Mouse (Mus musculus) ES-E14 (cell line): ENCODE data around the gene Slit3. TPM values are rescaled to one million over a fixed set of nuclear protein-coding genes. Genes with fewer than 3 reads are reported as not detected.

Experiments
- DNase-seq: peaks from one replicate; pipeline ENCODE4 v3.0.0-alpha.2; 2013; ENCODE audit warnings: low read depth, low spot score
- H3K27ac ChIP-seq: 2 replicates; pipeline ENCODE4 v1.5.1; 2012; ENCODE audit warnings: low read depth, mild to moderate bottlenecking, low read length, moderate library complexity, mixed read lengths; ENCODE audit not compliant: poor library complexity, insufficient read depth, severe bottlenecking
- H3K36me3 ChIP-seq: 2 replicates; pipeline ENCODE4 v1.6.1; 2012; ENCODE audit warnings: mild to moderate bottlenecking, low read length, moderate library complexity, mixed read lengths; ENCODE audit not compliant: control insufficient read depth, poor library complexity, insufficient read depth, severe bottlenecking
- H3K4me1 ChIP-seq, 2 experiments: fragments of 150-350 bp in 1 of 2; sonication (generic) in 1 of 2; 2 replicates each; pipeline ENCODE4 v1.6.1; 2012; ENCODE audit warnings: low read length in 2 of 2, mild to moderate bottlenecking in 1 of 2, mixed read lengths in 1 of 2; ENCODE audit not compliant: control insufficient read depth in 2 of 2, insufficient read depth in 2 of 2, poor library complexity in 1 of 2
- H3K4me3 ChIP-seq, 2 experiments: fragments of 150-350 bp in 1 of 2; sonication (generic) in 1 of 2; 2 replicates each; pipeline ENCODE4 v1.5.1; 2012; ENCODE audit warnings: low read length in 2 of 2, low read depth in 1 of 2, mild to moderate bottlenecking in 1 of 2, mixed read lengths in 1 of 2; ENCODE audit not compliant: insufficient read depth in 1 of 2, poor library complexity in 1 of 2, severe bottlenecking in 1 of 2
- H3K9ac ChIP-seq: 2 replicates; pipeline ENCODE4 v1.6.1; 2012; ENCODE audit warnings: low read depth, mild to moderate bottlenecking, low read length, mixed read lengths; ENCODE audit not compliant: poor library complexity, insufficient read depth, severe bottlenecking
- H3K9me3 ChIP-seq: fragments of 150-350 bp; sonication (generic); 2 replicates; pipeline ENCODE4 v1.6.1; 2012; ENCODE audit warnings: low read depth, mild to moderate bottlenecking, low read length; ENCODE audit not compliant: control insufficient read depth, insufficient read depth
- CHD2 ChIP-seq: IDR thresholded peaks from 2 replicates; pipeline ENCODE4 v1.6.1; 2014; ENCODE audit warnings: mild to moderate bottlenecking, low read depth, low read length, inconsistent platforms
- HCFC1 ChIP-seq: IDR thresholded peaks from 2 replicates; pipeline ENCODE4 v1.6.1; 2012; ENCODE audit warnings: low read length, inconsistent platforms, borderline replicate concordance; ENCODE audit not compliant: insufficient read depth
- MAFK ChIP-seq: IDR thresholded peaks from 2 replicates; pipeline ENCODE4 v1.6.1; 2014; ENCODE audit warnings: mild to moderate bottlenecking, low read depth, low read length, inconsistent platforms; ENCODE audit not compliant: insufficient read depth
- ZC3H11A ChIP-seq: IDR thresholded peaks from 2 replicates; pipeline ENCODE4 v1.6.1; 2012; ENCODE audit warnings: low read depth, mild to moderate bottlenecking, inconsistent platforms, low read length, borderline replicate concordance
- ZNF384 ChIP-seq: IDR thresholded peaks from 2 replicates; pipeline ENCODE4 v1.6.1; 2012; ENCODE audit warnings: low read depth, low read length, inconsistent platforms
- in situ Hi-C, 2 experiments: fragments of 600-800 bp; cut with MboI; formaldehyde crosslinking; loops; one replicate each; pipeline ENCODE4 v1.15.1; 2025; ENCODE audit warnings: low sequenced_read_pairs in 2 of 2, inconsistent platforms in 1 of 2; ENCODE audit not compliant: unreplicated experiment in 2 of 2
- total RNA-seq: library from RNA; depleted of rRNA; stranded (reverse); fragments of 300-350 nt; gene quantifications from 2 replicates; pipeline ENCODE4 v1.2.3, GENCODE M21; 2012

Slit3 gene
- total RNA-seq, 1 experiment = 3.7 TPM

- in situ Hi-C loops = no loop called here
- no peak overlapping the region for H3K27ac ChIP-seq
- no peaks in the 10 kb centered on the region for H3K36me3 ChIP-seq
- H3K4me1 ChIP-seq = no peaks in the 10 kb centered on the region
- H3K9ac ChIP-seq = no peak overlapping the region
- H3K4me3 ChIP-seq = no peak overlapping the region
- no peaks in the 10 kb centered on the region for H3K9me3 ChIP-seq
- DNase-seq = no peak
- TF ChIP-seq HCFC1 (no peak), ZC3H11A (no peak), MAFK (no peak), CHD2 (no peak), ZNF384 (no peak)
Measured at GRCm38 (mm10) chr11:35437510-35437909, 316.5 kb downstream of the Slit3 start.

GRCm38 (mm10) chr11:35440186-35440585, 319.2 kb downstream of the Slit3 start:
- in situ Hi-C loops = no loop called here
- TF ChIP-seq HCFC1 = no peak
- no peak for TF ChIP-seq CHD2
- TF ChIP-seq MAFK = no peak
- TF ChIP-seq ZNF384 = no peak
- no peak for TF ChIP-seq ZC3H11A
- no peak for DNase-seq

GRCm38 (mm10) chr11:35444489-35445100, 323.6 kb downstream of the Slit3 start:
- Histone ChIP-seq H3K4me3 (no peak overlapping the region), H3K4me1 (peaks cover 1 to 12% of the 10 kb centered on the region in 2 experiments; a peak in 2 of 4 replicates), H3K9me3 (no peaks in the 10 kb centered on the region), H3K36me3 (no peaks in the 10 kb centered on the region), H3K9ac (no peak overlapping the region), H3K27ac (no peak overlapping the region)
- no peak for DNase-seq
- in situ Hi-C loops = loop anchor here in 1 of 2 experiments (5.0 kb wide), 1 partner anchor 77 kb away; no protein-coding TSS in a partner anchor
- TF ChIP-seq CHD2 (no peak), ZNF384 (no peak), ZC3H11A (no peak), HCFC1 (no peak), MAFK (no peak)

More at GRCm38 (mm10) chr11:35440186-35440585, 319.2 kb downstream of the Slit3 start:
- Histone ChIP-seq H3K36me3 (no peaks in the 10 kb centered on the region), H3K4me1 (peaks cover 0 to 9% of the 10 kb centered on the region in 2 experiments; a peak in 2 of 4 replicates), H3K27ac (no peak overlapping the region), H3K4me3 (peak overlapping the region in 1 of 2 experiments; percentile 18; a peak in 1 of 4 replicates), H3K9ac (no peak overlapping the region), H3K9me3 (no peaks in the 10 kb centered on the region)

GRCm38 (mm10) chr11:35447951-35448350, 326.9 kb downstream of the Slit3 start:
- Histone ChIP-seq H3K4me3 (no peak overlapping the region), H3K9me3 (no peaks in the 10 kb centered on the region), H3K9ac (no peak overlapping the region), H3K4me1 (peaks cover 1 to 12% of the 10 kb centered on the region in 2 experiments; a peak in 2 of 4 replicates), H3K27ac (no peak overlapping the region), H3K36me3 (no peaks in the 10 kb centered on the region)
- no peak for DNase-seq
- no peak for TF ChIP-seq ZC3H11A
- no peak for TF ChIP-seq ZNF384
- TF ChIP-seq CHD2 = no peak
- TF ChIP-seq HCFC1 = no peak
- no peak for TF ChIP-seq MAFK
- in situ Hi-C loops = loop anchor here in 1 of 2 experiments (5.0 kb wide), 1 partner anchor 81 kb away; no protein-coding TSS in a partner anchor

- TF ChIP-seq CHD2 (no peak), ZNF384 (no peak), ZC3H11A (no peak), HCFC1 (no peak), MAFK (no peak)
- no peak for DNase-seq
- Histone ChIP-seq H3K9me3 (no peaks in the 10 kb centered on the region), H3K36me3 (no peaks in the 10 kb centered on the region), H3K4me3 (no peak overlapping the region), H3K27ac (no peak overlapping the region), H3K9ac (no peak overlapping the region), H3K4me1 (peaks cover 1 to 14% of the 10 kb centered on the region in 2 experiments; a peak in 2 of 4 replicates)
- in situ Hi-C loops = loop anchor here in 1 of 2 experiments (5.0 kb wide), 1 partner anchor 82 kb away; no protein-coding TSS in a partner anchor
Measured at GRCm38 (mm10) chr11:35449199-35449598, 328.2 kb downstream of the Slit3 start.
